Mouse (Mus musculus): Measurements from ENCODE around the gene Adgrg6.

Adgrg6 gene

GRCm38 (mm10) chr10:14391025-14391639, 154.3 kb downstream of the Adgrg6 start:
- peak; percentile 55 to 59 for DNase-seq (ENCODE audit: low spot score in 2 of 2)

- no peak for DNase-seq (ENCODE audit: low spot score in 2 of 2)
Measured at GRCm38 (mm10) chr10:14385574-14385973, 159.9 kb downstream of the Adgrg6 start.

GRCm38 (mm10) chr10:14365065-14365589, 180.3 kb downstream of the Adgrg6 start:
- DNase-seq (ENCODE audit: low spot score in 2 of 2), result no peak

GRCm38 (mm10) chr10:14363226-14363625, 182.2 kb downstream of the Adgrg6 start:
- no peak for DNase-seq (ENCODE audit: low spot score in 2 of 2)

GRCm38 (mm10) chr10:14358271-14358670, 187.2 kb downstream of the Adgrg6 start:
- DNase-seq (ENCODE audit: low spot score in 2 of 2), result no peak
